Mouse (Mus musculus) neutrophil, adult 65 days (primary cell): ENCODE data around the gene Awat1. TPM values are rescaled to one million over a fixed set of nuclear protein-coding genes. Genes with fewer than 3 reads are reported as not detected.

Experiments used
- total RNA-seq: library from RNA; stranded (reverse); gene quantifications from 2 replicates; pipeline ENCODE4 v1.2.4, GENCODE M21; 2023

Gene Awat1
- not detected in 2 replicates for total RNA-seq

DNA sequence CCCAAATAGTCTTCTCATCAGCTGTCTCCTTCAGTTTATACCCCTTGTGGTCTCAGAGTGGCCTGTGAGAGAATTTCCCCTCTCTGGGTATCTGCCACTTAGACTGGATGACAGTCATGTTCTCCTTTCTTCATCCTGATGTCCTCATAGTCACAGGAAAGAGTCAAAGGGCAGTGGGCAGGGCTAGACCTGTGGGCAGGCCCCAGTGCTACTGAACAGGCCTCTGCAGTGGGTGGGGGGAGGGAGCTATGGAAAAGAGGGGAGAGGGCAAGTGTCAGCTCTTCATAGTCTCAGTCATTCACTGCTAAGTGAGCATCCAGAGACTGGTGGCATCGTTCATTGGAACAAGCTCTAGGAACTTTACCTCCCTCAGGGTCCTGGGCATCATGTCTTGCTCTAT, at the start of gene Awat1:
Gene Awat1 (plus strand): TSS at position 301 of the 400 bp plus-strand sequence.

GRCm38 (mm10) chrX:100524471-100524870, 47.6 kb upstream of the Awat1 start, which contains the start of gene Dgat2l6:
Gene Dgat2l6, plus strand, starts transcription at chrX:100524838.

GRCm38 (mm10) chrX:100594791-100595190, 22.7 kb downstream of the Awat1 start, which contains the start of gene P2ry4:
Gene P2ry4, minus strand, starts transcription at chrX:100594869.

GRCm38 (mm10) chrX:100605314-100605713, 33.3 kb downstream of the Awat1 start, which contains the start of gene Arr3:
Gene Arr3, plus strand, starts transcription at chrX:100605497.

DNA sequence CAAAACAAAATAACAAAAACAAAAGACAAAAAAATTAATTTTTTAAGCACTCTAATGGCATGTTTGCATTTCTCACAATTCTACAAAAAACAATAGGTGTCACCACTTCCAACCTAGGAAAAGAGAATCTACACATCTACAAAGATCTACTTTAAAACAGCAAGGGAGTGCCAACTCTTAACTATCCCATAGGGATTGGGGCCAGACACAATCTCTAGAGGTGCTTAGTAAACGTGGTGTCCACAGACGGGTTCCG, 53.4 kb downstream of the Awat1 start, which contains the start of gene Kif4:
Gene Kif4 (plus strand): TSS at position 192 of the 256 bp plus-strand sequence.

GRCm38 (mm10) chrX:100625802-100626793, 54.0 kb downstream of the Awat1 start, which contains the start of gene Pdzd11:
Gene Pdzd11, minus strand, starts transcription at chrX:100626568.

Other genes starting within 250 kb of the Awat1 start
- not detected in 2 replicates for gene Otud6a, start 143.2 kb upstream of the Awat1 start, total RNA-seq
- not detected in 2 replicates for gene Awat2, start 129.5 kb upstream of the Awat1 start, total RNA-seq
- 33.3 and 35.8 TPM in 2 replicates for gene Igbp1, start 78.0 kb upstream of the Awat1 start, total RNA-seq
- gene Dgat2l6, start 47.4 kb upstream of the Awat1 start, total RNA-seq = 0.16 TPM in 1 of 2 replicates, not detected in the other
- not detected in 2 replicates for gene P2ry4, start 22.6 kb downstream of the Awat1 start, total RNA-seq
- gene Arr3, start 33.2 kb downstream of the Awat1 start, total RNA-seq = not detected in 2 replicates
- gene Kif4, start 53.5 kb downstream of the Awat1 start, total RNA-seq = 19.2 and 22.7 TPM in 2 replicates
- 19.7 and 20.8 TPM in 2 replicates for gene Pdzd11, start 54.3 kb downstream of the Awat1 start, total RNA-seq
- gene Gdpd2, start 157.6 kb downstream of the Awat1 start, total RNA-seq = 0.32 and 0.45 TPM in 2 replicates
- 0.52 and 0.79 TPM in 2 replicates for gene Dlg3, start 195.5 kb downstream of the Awat1 start, total RNA-seq